Mouse (Mus musculus) A20 (cell line): ENCODE data around the gene Lrp10.

Experiments
- DNase-seq: peaks from one replicate; pipeline ENCODE4 v3.0.0-alpha.2; 2011; ENCODE audit warnings: low read depth, low spot score

Gene Lrp10

DNA sequence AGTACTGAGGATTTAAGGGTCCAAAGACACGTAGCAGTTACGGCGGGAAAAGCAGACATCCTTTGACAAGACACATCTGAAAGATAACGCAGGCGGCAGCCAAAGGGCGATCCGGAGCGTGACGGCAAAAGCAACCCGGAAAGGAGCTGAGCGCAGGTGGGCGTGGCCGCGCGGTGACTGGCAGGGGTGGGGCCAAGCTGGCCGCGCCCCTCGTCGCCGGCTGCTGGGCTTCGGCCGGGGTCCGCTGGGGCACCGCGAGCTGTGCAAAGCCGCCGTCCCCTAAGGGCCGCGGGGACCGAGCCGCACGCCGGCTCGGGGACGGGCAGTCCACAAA, at the start of gene Lrp10:
Lrp10 (plus strand) TSS at position 179 of the 334 bp plus-strand sequence.
- DNase-seq, result peak; percentile 95

- DNase-seq, result peak; percentile 55
Measured at GRCm38 (mm10) chr14:54415241-54416020, 48.5 kb upstream of the Lrp10 start.

DNA sequence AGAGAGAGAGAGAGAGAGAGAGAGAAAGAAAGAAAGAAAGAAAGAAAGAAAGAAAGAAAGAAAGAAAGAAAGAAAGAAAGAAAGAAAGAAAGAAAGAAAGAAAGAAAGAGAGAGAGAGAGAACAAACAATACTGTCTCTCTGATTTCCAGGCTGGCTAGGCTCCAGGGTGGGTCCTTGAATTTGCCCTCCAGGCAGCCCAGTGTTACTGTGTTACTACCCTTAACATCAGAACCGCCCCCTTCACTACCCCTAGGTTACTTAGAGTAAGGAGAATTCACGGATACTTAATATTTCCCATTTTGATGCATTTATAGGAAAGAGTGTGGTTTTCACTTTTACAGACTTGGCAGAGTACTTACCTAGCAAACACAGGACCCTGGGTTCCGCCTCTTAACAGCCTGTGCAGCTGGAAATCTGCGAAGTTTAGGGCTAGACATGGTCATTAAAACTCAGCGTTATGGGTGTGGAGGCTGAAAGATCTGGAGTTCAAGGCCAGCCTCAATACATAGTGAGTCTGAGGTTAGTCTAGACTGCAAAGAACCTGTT, 47.6 kb upstream of the Lrp10 start:
- no peak for DNase-seq

DNA sequence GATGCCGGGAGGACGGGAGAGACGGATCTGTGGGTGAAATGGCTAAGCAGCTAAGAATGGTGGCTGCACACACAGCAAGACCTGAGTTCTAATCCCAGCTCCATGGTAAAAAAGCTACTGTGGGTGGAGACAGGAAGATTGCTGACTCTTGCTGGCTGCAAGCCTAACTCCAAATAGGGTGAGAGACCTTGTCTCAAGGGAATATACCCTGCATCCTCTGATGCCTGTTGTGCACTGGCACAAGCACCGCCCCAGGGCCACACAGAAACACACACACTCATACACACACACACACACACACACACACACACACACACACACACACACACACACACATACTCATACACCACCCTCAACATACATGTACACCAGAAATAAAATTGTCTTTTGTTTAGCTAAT, 47.1 kb upstream of the Lrp10 start:
- DNase-seq, result peak; percentile 64

DNA sequence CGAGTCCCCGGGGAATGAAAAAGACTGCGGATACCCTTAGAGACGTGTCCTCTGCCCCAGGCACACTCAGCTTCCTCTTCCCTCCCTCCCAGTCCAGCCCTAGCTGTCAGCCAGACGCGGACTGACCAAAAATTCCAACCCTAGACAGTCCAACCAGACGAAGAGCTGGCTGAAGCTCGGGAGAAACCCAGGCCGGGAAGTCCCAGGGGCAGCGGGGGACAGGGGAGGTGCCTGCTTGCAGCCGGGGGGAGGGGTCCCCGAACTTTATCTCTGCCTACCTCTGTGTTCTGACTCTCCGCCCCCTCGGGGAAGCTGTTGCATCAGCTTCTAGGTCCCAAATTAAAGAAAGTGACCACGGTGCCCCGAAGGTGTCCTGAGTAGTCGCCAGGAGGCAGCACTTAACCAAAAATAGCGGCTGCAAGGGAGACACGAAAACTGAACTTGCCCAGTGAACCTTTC, 46.3 kb upstream of the Lrp10 start, which contains the start of gene Slc7a7:
Slc7a7 (minus strand) TSS at position 158 of the 459 bp plus-strand sequence.
- DNase-seq, result peak; percentile 89

DNA sequence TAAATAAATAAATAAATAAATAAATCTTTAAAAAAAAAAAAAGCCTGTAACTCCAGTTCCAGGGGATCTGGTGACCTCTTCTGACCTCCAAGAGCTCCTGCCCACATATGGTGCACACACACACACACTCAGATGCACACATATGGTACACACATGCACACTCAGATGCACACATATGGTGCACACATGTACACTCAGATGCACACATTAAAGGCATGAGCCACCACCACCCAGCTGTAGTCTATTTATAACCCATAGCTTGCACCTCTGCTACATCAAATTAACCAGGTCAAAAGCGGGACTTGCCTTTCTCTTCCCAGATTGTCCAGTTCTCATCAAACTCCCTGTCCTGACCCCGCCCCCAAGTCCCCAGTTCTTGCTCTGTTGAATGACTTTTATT, 42.9 kb upstream of the Lrp10 start:
- DNase-seq, result no peak

- DNase-seq, result peak; percentile 60
Measured at GRCm38 (mm10) chr14:54423406-54423805, 40.5 kb upstream of the Lrp10 start.

GRCm38 (mm10) chr14:54424634-54425033, 39.3 kb upstream of the Lrp10 start:
- no peak for DNase-seq

DNA sequence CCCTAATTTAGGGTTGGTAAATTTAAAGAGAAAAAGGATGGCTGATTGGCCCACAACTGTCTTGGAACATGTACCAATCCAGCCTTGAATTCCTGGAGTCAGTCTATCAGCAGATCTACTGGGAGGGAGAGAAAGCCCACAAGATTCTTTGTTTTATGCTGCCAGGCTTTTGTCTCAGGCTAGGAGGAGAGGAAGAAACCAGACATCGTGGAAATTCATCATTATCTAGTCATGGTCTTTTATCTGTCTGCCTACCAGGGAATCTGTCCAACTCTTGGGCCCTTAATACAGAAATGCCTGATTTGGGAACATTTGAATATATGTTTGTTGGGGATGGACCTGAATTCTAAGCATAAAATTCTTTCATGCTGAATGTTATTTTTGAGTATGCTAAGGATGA, 38.4 kb upstream of the Lrp10 start:
- no peak for DNase-seq

DNA sequence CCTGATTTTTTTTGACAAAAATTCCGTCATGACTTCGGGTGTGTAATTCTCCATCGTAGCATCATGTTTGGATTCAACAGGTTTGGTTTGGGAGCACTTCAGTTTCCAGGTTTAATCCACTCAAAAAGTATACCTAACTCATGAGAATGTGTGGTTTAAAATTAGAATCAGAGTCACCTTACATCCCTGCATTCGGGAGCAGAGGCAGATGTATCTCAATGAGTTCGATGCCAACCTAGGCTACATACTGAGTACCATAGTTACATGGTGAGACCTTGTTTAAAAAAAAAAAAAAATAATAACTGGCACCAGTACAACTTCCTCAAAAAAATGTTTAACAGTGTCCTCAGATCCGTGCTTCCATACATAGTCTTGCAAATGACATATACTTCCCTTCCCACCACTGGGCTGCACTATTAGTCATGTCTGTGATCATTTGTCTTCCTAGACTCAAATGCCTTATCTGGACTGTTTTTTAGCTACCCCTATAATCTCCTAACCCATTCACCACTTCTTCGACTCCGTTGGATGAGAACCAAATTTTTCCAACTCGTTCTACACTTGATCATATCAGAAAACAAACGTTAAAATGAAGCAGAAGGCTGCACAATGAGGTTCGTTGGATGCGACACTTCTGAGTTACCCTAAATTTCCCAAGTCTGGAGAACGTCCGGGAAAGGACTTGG, 37.8 kb upstream of the Lrp10 start:
- no peak for DNase-seq

- peak; percentile 88 for DNase-seq
Measured at GRCm38 (mm10) chr14:54426689-54427398, 37.1 kb upstream of the Lrp10 start, which contains the start of gene Mrpl52. Gene Mrpl52 (plus strand): TSS chr14:54426909.

GRCm38 (mm10) chr14:54427696-54428095, 36.2 kb upstream of the Lrp10 start:
- no peak for DNase-seq

DNA sequence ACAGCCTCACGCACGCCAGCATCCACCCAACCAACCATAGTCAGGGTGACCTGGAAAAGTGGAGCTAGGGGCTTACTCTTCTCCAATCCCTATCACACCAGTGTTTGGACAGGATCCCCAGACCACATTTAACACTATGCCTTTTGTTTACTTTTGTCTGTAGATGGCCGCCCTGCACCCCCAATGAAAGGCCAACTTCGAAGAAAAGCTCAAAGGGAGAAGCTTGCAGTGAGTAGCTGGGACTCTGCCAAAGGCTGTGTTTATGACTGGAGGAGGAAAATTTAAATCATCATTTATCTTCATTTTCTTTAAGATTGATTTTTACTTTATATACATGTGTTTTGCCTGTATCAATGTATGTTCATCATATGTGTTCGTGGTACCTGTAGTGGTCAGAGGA, 35.5 kb upstream of the Lrp10 start:
- DNase-seq, result no peak

- no peak for DNase-seq
Measured at GRCm38 (mm10) chr14:54429332-54430093, 34.4 kb upstream of the Lrp10 start.

GRCm38 (mm10) chr14:54430406-54431145, 33.4 kb upstream of the Lrp10 start:
- DNase-seq, result no peak

- no peak for DNase-seq
Measured at GRCm38 (mm10) chr14:54431334-54432077, 32.4 kb upstream of the Lrp10 start, which contains the start of gene Mmp14. Gene Mmp14 (plus strand): TSS chr14:54431612.

DNA sequence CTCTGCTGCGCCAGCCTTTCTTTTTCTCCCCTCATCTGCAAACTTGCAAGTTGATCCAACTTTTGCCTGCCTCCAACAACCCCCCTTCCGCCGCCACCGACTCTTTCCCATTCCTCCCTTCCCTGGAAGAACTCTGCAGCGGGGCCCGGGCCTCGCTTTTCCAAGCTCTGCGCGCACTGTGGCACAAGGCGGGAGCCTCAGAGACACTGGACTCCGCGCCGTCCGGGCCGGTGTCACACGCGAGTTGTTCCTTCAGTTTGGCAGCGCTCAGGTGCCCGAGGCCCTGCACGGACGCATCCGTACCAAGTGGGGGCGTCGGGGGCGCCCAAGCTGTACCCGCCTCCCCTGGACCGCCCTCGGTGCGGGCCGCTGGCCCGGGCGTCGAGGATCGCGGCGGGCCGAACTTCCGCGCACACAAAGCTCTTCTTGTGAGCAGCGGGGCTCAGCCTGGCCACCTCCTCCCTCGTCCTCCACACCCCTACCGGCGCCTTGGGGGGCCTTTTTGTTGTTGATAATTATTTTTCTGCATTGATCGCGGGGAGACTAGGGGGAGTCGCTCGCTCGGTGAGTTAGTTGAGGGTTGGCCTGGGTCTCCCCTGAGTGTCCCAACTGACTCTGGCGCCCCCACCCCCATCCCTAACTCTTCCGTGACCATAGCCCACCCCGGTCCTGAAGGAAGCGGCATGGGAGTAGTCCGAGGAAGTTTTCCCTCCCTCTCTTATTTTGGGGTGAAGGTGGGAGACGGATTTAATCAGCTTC, 31.7 kb upstream of the Lrp10 start:
- DNase-seq, result no peak

GRCm38 (mm10) chr14:54432837-54433830, 30.8 kb upstream of the Lrp10 start:
- no peak for DNase-seq
